In the genomic region with DNA sequence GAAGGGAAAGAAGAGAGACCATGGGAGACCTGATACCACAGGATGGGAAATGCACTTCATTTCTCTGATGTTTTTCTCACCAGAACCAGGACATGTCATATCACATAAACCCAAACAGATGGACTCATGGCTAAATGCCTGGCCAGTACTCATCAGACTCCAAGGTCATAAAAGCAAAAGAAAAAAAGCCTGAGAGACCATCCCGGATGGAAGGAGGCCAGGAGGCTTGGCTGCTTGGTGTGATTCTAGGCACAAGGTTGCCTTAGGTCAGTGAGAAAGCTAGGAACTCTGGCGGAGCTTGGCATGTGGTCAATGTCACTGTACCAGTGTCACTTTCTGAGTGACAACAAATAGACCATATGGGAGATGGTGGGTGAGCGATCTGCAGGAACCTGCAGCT, we compare ENCODE assay signal across 14 mouse cellular contexts. TPM values are rescaled to one million over a fixed set of nuclear protein-coding genes. Genes with fewer than 3 reads are reported as not detected.
DNase-seq lines count a peak whose midpoint lies in the region; ATAC-seq lines count a peak whose summit lies in the region.
"Had no signal": no experiment of that assay in that cellular context is flagged by ENCODE, and none has a peak within 500 bp of the region (broad histone marks: within the 10 kb centered on the region; RNA-seq: fewer than 3 reads in every experiment).

No protein-coding gene starts in this region.

- no peak overlapping the region for H3K4me2 ChIP-seq in kidney, embryonic 14.5 days (replicated peaks; ENCODE audit: low read depth, low read length)
- no peak overlapping the region for H3K4me2 ChIP-seq in liver, embryonic 15.5 days
- no peak overlapping the region for H3K4me2 ChIP-seq in midbrain, embryonic 15.5 days
- H3K4me2 ChIP-seq: embryonic facial prominence, embryonic 12.5 days had no signal

- no peak for ATAC-seq in kidney, embryonic 14.5 days (ENCODE audit: low FRiP score, low TSS enrichment)
- ATAC-seq in liver, embryonic 15.5 days (ENCODE audit: insufficient read depth): no peak
- ATAC-seq in megakaryocyte-erythroid progenitor cell, adult 5-6 weeks (replicated peaks; ENCODE audit: low FRiP score, low TSS enrichment, poor library complexity, severe bottlenecking): no peak
- ATAC-seq in midbrain, embryonic 15.5 days (replicated peaks): no peak

- H3K4me1 ChIP-seq in kidney, embryonic 14.5 days (ENCODE audit: control insufficient read depth, insufficient read depth, low read length): no peaks in the 10 kb centered on the region
- H3K4me1 ChIP-seq in liver, embryonic 15.5 days (replicated peaks): peaks cover 58% of the 10 kb centered on the region
- H3K4me1 ChIP-seq in midbrain, embryonic 15.5 days: no peaks in the 10 kb centered on the region
- H3K4me1 ChIP-seq: embryonic facial prominence, embryonic 12.5 days had no signal

- peak; percentile 57 for DNase-seq in kidney, postnatal 10 days
- peak; percentile 19 for DNase-seq in NIH3T3 (ENCODE audit: low read depth)
- peak; percentile 17 to 35 for DNase-seq in cerebellum, postnatal 25 days
- no peak for DNase-seq in neural tube, embryonic 10.5 days (ENCODE audit: extremely low spot score, low spot score)

- no peak overlapping the region for H3K4me3 ChIP-seq in kidney, embryonic 14.5 days (ENCODE audit: low read length)
- H3K4me3 ChIP-seq in liver, embryonic 15.5 days (replicated peaks): no peak overlapping the region
- H3K4me3 ChIP-seq in midbrain, embryonic 15.5 days: no peak overlapping the region
- H3K4me3 ChIP-seq: embryonic facial prominence, embryonic 12.5 days; megakaryocyte, embryonic 14.5 days had no signal

- H3K9ac ChIP-seq in kidney, embryonic 14.5 days (ENCODE audit: low read depth, low read length): no peak overlapping the region
- no peak overlapping the region for H3K9ac ChIP-seq in liver, embryonic 15.5 days
- H3K9ac ChIP-seq in midbrain, embryonic 15.5 days: no peak overlapping the region
- H3K9ac ChIP-seq: embryonic facial prominence, embryonic 12.5 days had no signal

- WGBS in kidney, embryonic 14.5 days: 66% methylated on average over 3 of the region's 3 CpGs
- WGBS in liver, embryonic 15.5 days (ENCODE audit: insufficient replicate concordance): 56% methylated on average over 3 of the region's 3 CpGs
- WGBS in midbrain, embryonic 15.5 days: 84% methylated on average over 3 of the region's 3 CpGs

- H3K36me3 ChIP-seq in kidney, embryonic 14.5 days (ENCODE audit: control insufficient read depth, insufficient read depth, low read length): no peaks in the 10 kb centered on the region
- no peaks in the 10 kb centered on the region for H3K36me3 ChIP-seq in liver, embryonic 15.5 days (replicated peaks)
- no peaks in the 10 kb centered on the region for H3K36me3 ChIP-seq in midbrain, embryonic 15.5 days (replicated peaks)
- H3K36me3 ChIP-seq: embryonic facial prominence, embryonic 12.5 days had no signal

- no peaks in the 10 kb centered on the region for H3K27me3 ChIP-seq in kidney, embryonic 14.5 days (ENCODE audit: control insufficient read depth, insufficient read depth, low read length)
- peaks cover 11% of the 10 kb centered on the region for H3K27me3 ChIP-seq in liver, embryonic 15.5 days
- H3K27me3 ChIP-seq in midbrain, embryonic 15.5 days (replicated peaks): no peaks in the 10 kb centered on the region
- H3K27me3 ChIP-seq: embryonic facial prominence, embryonic 12.5 days had no signal

- no peak overlapping the region for H3K27ac ChIP-seq in kidney, embryonic 14.5 days (ENCODE audit: low read depth, low read length)
- H3K27ac ChIP-seq in liver, embryonic 15.5 days (replicated peaks): peak overlapping the region; percentile 73
- no peak overlapping the region for H3K27ac ChIP-seq in midbrain, embryonic 15.5 days
- H3K27ac ChIP-seq: embryonic facial prominence, embryonic 12.5 days had no signal

- no peaks in the 10 kb centered on the region for H3K9me3 ChIP-seq in kidney, embryonic 14.5 days (ENCODE audit: control insufficient read depth, low read length)
- no peaks in the 10 kb centered on the region for H3K9me3 ChIP-seq in liver, embryonic 15.5 days (replicated peaks)
- no peaks in the 10 kb centered on the region for H3K9me3 ChIP-seq in midbrain, embryonic 15.5 days
- H3K9me3 ChIP-seq: embryonic facial prominence, embryonic 12.5 days had no signal

RNA-seq across cellular contexts. Expression of a gene that starts 9.1 kb away (rescaled TPM):
- polyA plus RNA-seq in kidney, embryonic 14.5 days (2014; fragmentation: Nextera tagmentation; extraction: Ambion mirVana): 13.8 and 16.8 TPM in 2 replicates
- 2.6 and 3.4 TPM in 2 replicates for polyA plus RNA-seq in liver, embryonic 15.5 days (2015; fragmentation: Nextera tagmentation; extraction: Ambion mirVana)
- 5.3 and 11.9 TPM in 2 replicates for total RNA-seq in megakaryocyte-erythroid progenitor cell, adult 5-6 weeks (2014; fragmentation: Nextera tagmentation)
- 2.0 and 15.9 TPM in 2 replicates for total RNA-seq in megakaryocyte-erythroid progenitor cell, adult 5-6 weeks (2017)
- 25.0 and 26.9 TPM in 2 replicates for polyA plus RNA-seq in midbrain, embryonic 15.5 days (2015; fragmentation: Nextera tagmentation; extraction: Ambion mirVana)

RNA-seq across cellular contexts. Expression of a gene that starts 29.1 kb away (rescaled TPM):
- not detected in 2 replicates for polyA plus RNA-seq in kidney, embryonic 14.5 days (2014; fragmentation: Nextera tagmentation; extraction: Ambion mirVana)
- polyA plus RNA-seq in liver, embryonic 15.5 days (2015; fragmentation: Nextera tagmentation; extraction: Ambion mirVana): 0.81 and 1.2 TPM in 2 replicates
- total RNA-seq in megakaryocyte-erythroid progenitor cell, adult 5-6 weeks (2014; fragmentation: Nextera tagmentation): not detected in 2 replicates
- not detected in 2 replicates for total RNA-seq in megakaryocyte-erythroid progenitor cell, adult 5-6 weeks (2017)
- polyA plus RNA-seq in midbrain, embryonic 15.5 days (2015; fragmentation: Nextera tagmentation; extraction: Ambion mirVana): not detected in 2 replicates
- total RNA-seq: left cerebral cortex, postnatal 10 days had no signal
- polyA plus RNA-seq: brain, embryonic 14.5 days; embryonic facial prominence, embryonic 12.5 days; frontal cortex, adult 2 months; testis, adult 2 months had no signal

RNA-seq across cellular contexts. Expression of a gene that starts 44.5 kb away (rescaled TPM):
- polyA plus RNA-seq in kidney, embryonic 14.5 days (2014; fragmentation: Nextera tagmentation; extraction: Ambion mirVana): 0.60 and 1.7 TPM in 2 replicates
- polyA plus RNA-seq in liver, embryonic 15.5 days (2015; fragmentation: Nextera tagmentation; extraction: Ambion mirVana): 0.24 TPM in 1 of 2 replicates, not detected in the other
- total RNA-seq in megakaryocyte-erythroid progenitor cell, adult 5-6 weeks (2014; fragmentation: Nextera tagmentation): not detected in 2 replicates
- total RNA-seq in megakaryocyte-erythroid progenitor cell, adult 5-6 weeks (2017): not detected in 2 replicates
- polyA plus RNA-seq in midbrain, embryonic 15.5 days (2015; fragmentation: Nextera tagmentation; extraction: Ambion mirVana): 158 and 189 TPM in 2 replicates

Comparison
In these comparisons a context has a peak if more than half of its experiments do, and no peak if none do; other contexts are left out.
1. RNA of a gene that starts 44.5 kb away (polyA plus RNA-seq): 158 to 189 TPM in midbrain, embryonic 15.5 days; 0.60 to 1.7 TPM in kidney, embryonic 14.5 days and 0.24 TPM in liver, embryonic 15.5 days; every median in the first group is over 10 times any median in the second.